Mouse (Mus musculus): ENCODE measurements around the gene Mfsd13b. TPM values are rescaled to one million over a fixed set of nuclear protein-coding genes. Genes with fewer than 3 reads are reported as not detected.

The Mfsd13b gene
- total RNA-seq (2023), result not detected

DNA sequence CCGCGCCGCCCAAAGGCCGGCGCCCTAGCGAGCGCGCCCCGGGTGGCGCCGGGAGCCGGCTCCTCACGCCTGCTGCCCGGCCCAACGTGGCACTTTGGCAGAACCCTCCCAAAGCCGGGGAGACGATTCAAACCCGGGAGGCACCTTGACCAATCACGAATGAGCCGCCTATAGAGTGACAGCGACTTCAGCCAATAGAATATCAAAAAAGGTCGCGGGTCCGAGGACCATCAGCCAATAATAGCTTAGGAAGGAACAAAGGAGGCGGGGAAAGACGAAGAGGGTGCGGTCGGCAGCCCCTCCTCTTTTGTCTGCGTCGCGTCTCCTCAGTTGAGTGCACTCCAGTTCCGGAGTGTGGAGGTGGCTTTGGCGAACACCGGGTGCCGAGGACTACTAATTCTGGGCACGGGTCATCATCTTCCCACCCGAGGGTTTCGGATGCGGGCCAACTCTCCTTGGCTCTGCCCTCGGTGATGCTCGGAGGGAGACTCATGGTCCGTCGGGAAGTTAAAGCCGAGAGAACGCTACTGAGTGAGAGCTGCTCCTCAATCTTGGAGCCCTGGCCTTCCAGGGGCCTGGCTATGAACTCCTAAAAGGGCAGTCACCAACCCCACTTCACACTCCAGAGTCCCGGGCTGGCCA, at the start of gene Mfsd13b, which contains the start of gene Cdr2:
Gene Mfsd13b, plus strand, starts transcription at position 310 of the 642 bp plus-strand sequence.
Gene Cdr2, minus strand, starts transcription at position 113 of the 642 bp plus-strand sequence.

DNA sequence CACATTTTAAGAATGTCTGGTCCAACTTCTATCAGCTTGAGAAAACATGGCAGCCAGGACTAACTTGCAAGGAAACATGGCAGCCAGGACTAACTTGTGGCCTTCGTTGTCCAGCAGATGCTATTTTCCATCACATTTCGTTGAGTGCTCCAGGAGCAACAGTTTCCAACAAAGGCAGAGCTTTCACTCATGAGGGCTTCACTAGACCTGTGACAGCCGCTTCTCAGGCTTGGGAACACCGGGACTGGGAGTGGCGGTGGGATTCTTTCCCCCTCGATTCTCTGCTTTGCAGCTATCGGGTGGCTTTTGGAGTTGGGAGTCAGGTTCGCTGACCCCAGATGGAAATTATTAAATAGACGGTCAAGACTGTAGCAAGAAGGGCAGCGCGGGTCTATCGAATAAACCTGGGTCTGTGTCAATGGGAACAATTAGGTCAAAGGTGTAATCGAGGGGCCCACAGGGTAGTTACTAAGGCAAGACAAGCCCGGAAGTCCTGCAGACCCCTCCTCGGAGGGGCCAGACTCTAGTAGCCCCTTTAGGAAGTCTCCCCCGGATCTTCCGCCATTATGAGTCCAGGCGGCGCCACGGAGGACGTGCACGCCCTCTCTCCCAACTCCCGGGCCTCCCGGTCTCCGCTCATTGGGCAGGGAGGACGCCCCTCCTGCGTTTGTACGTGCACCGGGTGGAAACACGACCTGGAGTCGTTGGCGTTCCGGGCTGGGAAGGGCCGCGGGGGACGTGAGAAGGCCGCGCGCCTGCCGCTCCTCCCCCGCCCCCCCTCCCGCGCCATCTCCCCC, 51.7 kb downstream of the Mfsd13b start, which contains the start of gene Mettl9:
Gene Mettl9, plus strand, starts transcription at position 590 of the 797 bp plus-strand sequence.

Other genes starting within 250 kb of the Mfsd13b start
- not detected for gene Vwa3a, start 243.2 kb upstream of the Mfsd13b start, total RNA-seq (2023)
- gene Gm5737, start 170.1 kb upstream of the Mfsd13b start, total RNA-seq (2023), result not detected
- 10 to 100 TPM; 30.1 to 33.0 TPM for gene Eef2k, start 139.7 kb upstream of the Mfsd13b start, total RNA-seq (2023)
- gene Polr3e, start 64.8 kb upstream of the Mfsd13b start, total RNA-seq (2023), result 10 to 100 TPM; 16.3 to 16.5 TPM
- 1 to 10 TPM; 3.4 to 3.6 TPM for gene Cdr2, start 197 bp upstream of the Mfsd13b start, total RNA-seq (2023)
- 10 to 100 TPM; 35.6 to 36.7 TPM for gene Mettl9, start 51.9 kb downstream of the Mfsd13b start, total RNA-seq (2023)
- gene Igsf6, start 92.1 kb downstream of the Mfsd13b start, total RNA-seq (2023), result 100 to 1,000 TPM; 372 to 395 TPM
- gene Otoa, start 99.1 kb downstream of the Mfsd13b start, total RNA-seq (2023), result under 1 TPM; 0.34 to 0.39 TPM